Mouse (Mus musculus) neural tube, embryonic 12.5 days (tissue): ENCODE measurements at regions not wholly inside any gene's neighbourhood (a gene's known extent, or its start where the extent isn't known, plus 50 kb on each side); places are given as distances from the start of the nearest gene placed in this dataset.
A peak's percentile ranks its signal among the peaks of the same experiment; 100 is the strongest.
"Not testable (repeated sequence)": the region's sequence is repeated elsewhere in the genome, so short reads cannot be mapped to it uniquely, and the experiment has no call there.

Source experiments
- ATAC-seq: fragments of 200-750 bp; cut with Nextera tagmentation; 2 replicates; pipeline ENCODE4 v1.8.0; 2017; ENCODE audit warnings: low read depth, mild to moderate bottlenecking, moderate TSS enrichment, moderate library complexity; ENCODE audit not compliant: low FRiP score
- H3K27ac ChIP-seq: fragments of 300-500 bp; sonication (generic); 2 replicates; pipeline ENCODE4 v1.5.1; 2016
- H3K27me3 ChIP-seq: fragments of 300-500 bp; sonication (generic); replicated peaks from 2 replicates; pipeline ENCODE4 v1.6.1; 2016; ENCODE audit warnings: mild to moderate bottlenecking
- H3K36me3 ChIP-seq: fragments of 300-500 bp; sonication (generic); 2 replicates; pipeline ENCODE4 v1.6.1; 2016; ENCODE audit warnings: mild to moderate bottlenecking
- H3K4me1 ChIP-seq: fragments of 300-500 bp; sonication (generic); 2 replicates; pipeline ENCODE4 v1.6.1; 2016
- H3K4me2 ChIP-seq: fragments of 300-500 bp; sonication (generic); replicated peaks from 2 replicates; pipeline ENCODE4 v1.6.1; 2016; ENCODE audit warnings: mild to moderate bottlenecking
- H3K4me3 ChIP-seq: fragments of 300-500 bp; sonication (generic); 2 replicates; pipeline ENCODE4 v1.5.1; 2016
- H3K9ac ChIP-seq: fragments of 300-500 bp; sonication (generic); 2 replicates; pipeline ENCODE4 v1.6.1; 2016; ENCODE audit warnings: mild to moderate bottlenecking
- H3K9me3 ChIP-seq: fragments of 300-500 bp; sonication (generic); 2 replicates; pipeline ENCODE4 v1.6.1; 2016; ENCODE audit warnings: mild to moderate bottlenecking
- WGBS: fragments of 180-500 bp; shearing (Covaris S2); methylation state at CpG from one replicate; pipeline ENCODE4 v1.1.7; 2016; 5-methylcytosine and 5-hydroxymethylcytosine counted together

DNA sequence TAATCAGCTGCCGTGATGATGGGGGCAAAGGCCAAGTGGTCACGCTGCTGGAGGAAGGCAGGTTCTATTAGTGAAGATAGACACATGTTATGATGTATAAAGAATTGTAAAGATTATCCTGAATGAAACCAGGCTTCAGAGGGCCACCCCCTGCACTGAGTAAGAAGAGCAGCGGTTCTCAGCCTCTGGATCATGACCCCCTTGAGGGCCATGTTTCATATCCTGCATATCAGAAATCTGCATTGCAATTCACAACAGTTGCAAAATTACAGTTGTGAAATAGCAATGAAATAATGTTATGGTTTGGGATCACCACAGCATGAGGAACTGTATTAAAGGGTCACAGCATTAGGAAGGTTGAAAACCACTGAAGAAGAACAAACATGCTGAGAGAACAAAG is 162.5 kb upstream of the Zranb2 start:
- 85% methylated on average over 3 of the region's 3 CpGs for whole genome bisulfite sequencing
- H3K9ac ChIP-seq: no peak overlapping the region
- H3K4me2 ChIP-seq: no peak overlapping the region
- no peaks in the 10 kb centered on the region for H3K4me1 ChIP-seq
- no peak for ATAC-seq
- no peaks in the 10 kb centered on the region for H3K36me3 ChIP-seq
- H3K4me3 ChIP-seq: no peak overlapping the region
- H3K27me3 ChIP-seq: no peaks in the 10 kb centered on the region
- no peak overlapping the region for H3K27ac ChIP-seq
- no peaks in the 10 kb centered on the region for H3K9me3 ChIP-seq

GRCm38 (mm10) chr3:157373333-157373732 is 160.6 kb upstream of the Zranb2 start:
- no peak overlapping the region for H3K27ac ChIP-seq
- no peaks in the 10 kb centered on the region for H3K4me1 ChIP-seq
- H3K4me3 ChIP-seq: no peak overlapping the region
- H3K4me2 ChIP-seq: no peak overlapping the region
- WGBS: 62% methylated on average over 1 of the region's 1 CpGs
- no peaks in the 10 kb centered on the region for H3K27me3 ChIP-seq
- H3K9me3 ChIP-seq: no peaks in the 10 kb centered on the region
- no peak for ATAC-seq
- H3K9ac ChIP-seq: no peak overlapping the region
- no peaks in the 10 kb centered on the region for H3K36me3 ChIP-seq

DNA sequence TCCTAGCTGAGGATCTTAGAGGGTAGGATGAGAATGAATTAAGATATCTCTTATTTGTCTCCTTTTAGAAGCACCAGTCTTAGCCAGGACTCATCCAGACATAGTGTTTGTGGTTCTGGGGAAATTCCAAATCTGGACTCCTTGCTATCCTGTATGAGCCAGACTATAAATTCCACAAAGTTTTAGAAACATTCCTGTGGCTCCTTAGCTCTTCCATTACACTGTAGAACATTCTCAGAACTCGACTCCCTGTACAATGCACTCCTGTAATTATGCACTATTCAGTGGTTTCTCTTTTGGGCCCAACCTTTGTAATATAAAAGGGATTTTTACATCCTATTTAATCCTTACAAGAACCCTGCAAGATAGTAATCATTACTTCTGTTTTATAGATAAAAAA is 159.8 kb upstream of the Zranb2 start:
- 53% methylated on average over 1 of the region's 1 CpGs for WGBS
- no peak overlapping the region for H3K4me2 ChIP-seq
- no peak for ATAC-seq
- no peaks in the 10 kb centered on the region for H3K27me3 ChIP-seq
- H3K27ac ChIP-seq: no peak overlapping the region
- H3K9me3 ChIP-seq: no peaks in the 10 kb centered on the region
- H3K9ac ChIP-seq: no peak overlapping the region
- no peaks in the 10 kb centered on the region for H3K4me1 ChIP-seq
- no peaks in the 10 kb centered on the region for H3K36me3 ChIP-seq
- H3K4me3 ChIP-seq: no peak overlapping the region

DNA sequence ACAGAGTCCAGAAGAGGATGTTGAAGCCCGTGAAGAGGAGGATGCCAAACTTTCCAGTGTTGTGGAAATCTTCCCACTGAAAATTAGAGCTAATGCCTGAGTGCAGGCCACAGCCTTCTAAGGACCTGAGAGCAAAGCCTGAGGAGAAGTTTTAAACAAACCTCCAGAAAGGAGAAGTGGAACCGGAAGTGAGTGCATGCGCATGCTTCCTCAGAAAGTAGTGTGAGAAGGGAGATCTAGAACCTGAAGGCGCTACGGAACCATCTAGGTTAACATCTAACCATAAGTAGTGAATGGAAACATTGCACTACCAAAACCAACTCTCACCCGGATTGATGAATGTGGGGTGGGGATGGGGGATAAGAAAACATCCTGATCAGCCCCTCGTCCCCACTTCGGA is 156.4 kb upstream of the Zranb2 start:
- Histone ChIP-seq H3K9ac (no peak overlapping the region), H3K27me3 (no peaks in the 10 kb centered on the region), H3K36me3 (no peaks in the 10 kb centered on the region), H3K9me3 (no peaks in the 10 kb centered on the region), H3K4me3 (no peak overlapping the region), H3K4me2 (no peak overlapping the region), H3K4me1 (no peaks in the 10 kb centered on the region), H3K27ac (no peak overlapping the region)
- no peak for ATAC-seq
- WGBS: 90% methylated on average over 8 of the region's 8 CpGs

DNA sequence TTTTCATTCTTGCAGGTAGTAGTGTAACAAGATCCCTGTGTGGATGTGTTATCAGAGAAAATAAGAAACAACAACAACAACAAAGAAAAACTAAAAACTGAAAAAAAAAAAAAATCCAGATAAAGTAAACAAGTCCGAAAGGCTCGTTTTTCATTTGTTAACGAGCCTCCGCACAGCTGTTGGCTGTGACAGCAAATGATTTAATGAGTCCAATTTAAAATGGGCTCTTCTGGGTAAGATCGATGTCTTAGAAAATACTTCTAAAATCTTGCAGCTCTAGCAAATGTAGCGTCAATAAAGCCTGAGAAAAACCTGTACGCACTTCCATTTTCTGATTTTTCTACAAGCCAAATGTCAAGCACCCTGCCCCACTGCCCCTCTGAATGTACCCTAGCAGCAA is 155.8 kb upstream of the Zranb2 start:
- H3K4me2 ChIP-seq: no peak overlapping the region
- no peaks in the 10 kb centered on the region for H3K9me3 ChIP-seq
- ATAC-seq: no peak
- no peaks in the 10 kb centered on the region for H3K4me1 ChIP-seq
- H3K4me3 ChIP-seq: no peak overlapping the region
- H3K27me3 ChIP-seq: no peaks in the 10 kb centered on the region
- WGBS: 77% methylated on average over 7 of the region's 7 CpGs
- H3K9ac ChIP-seq: no peak overlapping the region
- no peaks in the 10 kb centered on the region for H3K36me3 ChIP-seq
- no peak overlapping the region for H3K27ac ChIP-seq

DNA sequence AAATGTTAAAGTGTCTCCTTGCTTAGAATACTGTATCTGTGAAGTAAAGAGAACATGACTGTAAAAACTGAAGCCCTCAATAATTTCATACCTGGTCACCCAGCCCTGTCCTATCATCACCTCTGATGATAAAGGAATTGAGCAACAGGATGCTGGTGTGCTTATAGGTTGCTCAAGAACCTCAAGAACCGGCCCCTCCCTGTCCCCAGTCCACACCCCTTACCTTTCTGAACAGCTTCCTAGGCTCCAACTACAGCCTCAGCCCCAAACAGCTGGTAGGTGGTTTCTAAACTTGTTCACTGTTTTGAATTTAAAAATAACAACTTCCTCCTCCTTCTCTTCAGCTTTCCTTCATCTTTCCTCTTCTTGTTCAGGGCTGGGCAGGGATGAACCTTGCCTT is 142.1 kb upstream of the Zranb2 start:
- no peak overlapping the region for H3K4me3 ChIP-seq
- ATAC-seq: no peak
- no peaks in the 10 kb centered on the region for H3K9me3 ChIP-seq
- no peaks in the 10 kb centered on the region for H3K4me1 ChIP-seq
- 65% methylated on average over 1 of the region's 1 CpGs for WGBS
- H3K9ac ChIP-seq: no peak overlapping the region
- H3K4me2 ChIP-seq: no peak overlapping the region
- H3K27me3 ChIP-seq: no peaks in the 10 kb centered on the region
- H3K27ac ChIP-seq: no peak overlapping the region
- H3K36me3 ChIP-seq: no peaks in the 10 kb centered on the region

GRCm38 (mm10) chr3:157393903-157394302 is 140.1 kb upstream of the Zranb2 start:
- no peak overlapping the region for H3K27ac ChIP-seq
- no peak for ATAC-seq
- H3K4me3 ChIP-seq: no peak overlapping the region
- H3K9me3 ChIP-seq: no peaks in the 10 kb centered on the region
- 79% methylated on average over 1 of the region's 1 CpGs for WGBS
- no peak overlapping the region for H3K9ac ChIP-seq
- no peak overlapping the region for H3K4me2 ChIP-seq
- no peaks in the 10 kb centered on the region for H3K27me3 ChIP-seq
- H3K4me1 ChIP-seq: no peaks in the 10 kb centered on the region
- no peaks in the 10 kb centered on the region for H3K36me3 ChIP-seq

GRCm38 (mm10) chr3:157399909-157400308 is 134.1 kb upstream of the Zranb2 start:
- no peak overlapping the region for H3K4me2 ChIP-seq

GRCm38 (mm10) chr3:157404054-157404453 is 129.9 kb upstream of the Zranb2 start:
- H3K27ac ChIP-seq: no peak overlapping the region
- no peaks in the 10 kb centered on the region for H3K9me3 ChIP-seq
- H3K4me2 ChIP-seq: no peak overlapping the region
- 91% methylated on average over 3 of the region's 3 CpGs for WGBS
- H3K4me1 ChIP-seq: no peaks in the 10 kb centered on the region
- no peak for ATAC-seq
- H3K9ac ChIP-seq: no peak overlapping the region
- H3K27me3 ChIP-seq: no peaks in the 10 kb centered on the region
- no peaks in the 10 kb centered on the region for H3K36me3 ChIP-seq
- no peak overlapping the region for H3K4me3 ChIP-seq

More at GRCm38 (mm10) chr3:157399909-157400308, 134.1 kb upstream of the Zranb2 start:
- WGBS: 85% methylated on average over 3 of the region's 3 CpGs
- H3K27ac ChIP-seq: no peak overlapping the region
- no peak overlapping the region for H3K9ac ChIP-seq
- H3K36me3 ChIP-seq: no peaks in the 10 kb centered on the region
- no peak overlapping the region for H3K4me3 ChIP-seq
- no peaks in the 10 kb centered on the region for H3K9me3 ChIP-seq
- no peaks in the 10 kb centered on the region for H3K27me3 ChIP-seq
- no peaks in the 10 kb centered on the region for H3K4me1 ChIP-seq
- ATAC-seq: no peak

DNA sequence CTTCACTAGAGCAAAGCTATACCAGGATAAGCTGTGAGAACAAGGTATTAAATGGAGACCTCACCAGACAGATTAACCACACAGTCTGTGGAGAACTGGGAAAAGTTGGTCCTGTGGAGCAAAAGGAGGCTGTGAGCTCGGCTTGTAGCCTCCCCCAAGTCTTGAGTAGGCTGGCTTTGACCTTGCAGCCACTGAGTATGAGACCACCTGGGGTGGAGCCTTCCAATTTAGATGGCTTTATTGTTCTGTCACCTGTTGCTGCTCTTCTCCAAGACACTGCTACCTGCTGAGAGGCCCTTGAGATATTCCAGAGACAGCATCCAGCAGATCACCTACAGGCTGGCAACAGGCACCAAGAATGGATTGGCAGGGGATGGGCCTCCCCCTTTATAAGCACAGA is 110.5 kb upstream of the Zranb2 start:
- not testable (repeated sequence) for H3K9me3 ChIP-seq, H3K9ac ChIP-seq, H3K27me3 ChIP-seq, H3K4me1 ChIP-seq, H3K4me2 ChIP-seq, H3K36me3 ChIP-seq, ATAC-seq, H3K4me3 ChIP-seq, H3K27ac ChIP-seq
- 38% methylated on average over 1 of the region's 1 CpGs for whole genome bisulfite sequencing

DNA sequence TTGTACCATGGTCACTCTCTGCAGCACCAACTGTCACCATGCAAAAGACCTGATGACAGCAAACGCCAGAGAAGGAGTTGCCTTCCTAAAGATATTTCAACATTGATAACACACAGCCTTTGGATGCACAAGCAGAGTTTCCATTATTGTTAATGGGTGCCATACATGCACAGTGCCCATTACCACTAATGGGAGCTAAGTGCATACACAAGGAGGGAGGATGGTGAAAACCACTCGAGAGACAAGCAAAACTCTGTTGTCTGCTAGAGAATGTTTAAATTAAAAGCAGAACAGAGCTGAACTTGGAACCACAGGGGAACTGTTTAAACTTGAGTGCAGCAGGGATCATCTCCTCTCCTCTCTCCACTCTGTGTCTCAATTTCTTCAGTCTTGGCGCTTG is 107.2 kb upstream of the Zranb2 start:
- H3K36me3 ChIP-seq: no peaks in the 10 kb centered on the region
- no peak overlapping the region for H3K27ac ChIP-seq
- no peaks in the 10 kb centered on the region for H3K27me3 ChIP-seq
- H3K4me1 ChIP-seq: no peaks in the 10 kb centered on the region
- ATAC-seq: no peak
- no peak overlapping the region for H3K9ac ChIP-seq
- H3K4me2 ChIP-seq: no peak overlapping the region
- WGBS: 74% methylated on average over 3 of the region's 3 CpGs
- H3K9me3 ChIP-seq: no peaks in the 10 kb centered on the region
- no peak overlapping the region for H3K4me3 ChIP-seq

DNA sequence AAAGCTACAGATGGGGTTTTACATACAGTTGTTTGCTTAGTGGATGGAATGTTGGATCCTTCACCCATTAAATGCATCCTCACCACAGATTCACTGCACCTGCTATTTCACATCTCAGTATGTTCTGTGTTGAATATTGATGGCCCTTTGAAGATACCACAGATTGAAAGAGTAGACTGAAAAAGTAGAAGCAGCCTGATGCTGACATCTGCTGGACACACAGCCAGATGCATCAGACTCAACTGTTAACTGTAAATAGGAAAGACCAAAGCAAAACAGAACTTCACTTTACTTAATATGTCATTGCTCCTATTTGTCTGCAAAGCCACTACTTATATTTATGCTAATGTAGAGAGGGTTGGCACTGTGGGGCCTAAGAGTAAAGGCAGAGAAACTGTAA is 84.2 kb upstream of the Zranb2 start:
- Histone ChIP-seq H3K27me3 (no peaks in the 10 kb centered on the region), H3K9me3 (no peaks in the 10 kb centered on the region), H3K9ac (no peak overlapping the region), H3K36me3 (no peaks in the 10 kb centered on the region), H3K4me2 (no peak overlapping the region), H3K4me3 (no peak overlapping the region), H3K4me1 (no peaks in the 10 kb centered on the region), H3K27ac (no peak overlapping the region)
- ATAC-seq: peak; percentile 70; the same call in 1 of the 2 replicates

DNA sequence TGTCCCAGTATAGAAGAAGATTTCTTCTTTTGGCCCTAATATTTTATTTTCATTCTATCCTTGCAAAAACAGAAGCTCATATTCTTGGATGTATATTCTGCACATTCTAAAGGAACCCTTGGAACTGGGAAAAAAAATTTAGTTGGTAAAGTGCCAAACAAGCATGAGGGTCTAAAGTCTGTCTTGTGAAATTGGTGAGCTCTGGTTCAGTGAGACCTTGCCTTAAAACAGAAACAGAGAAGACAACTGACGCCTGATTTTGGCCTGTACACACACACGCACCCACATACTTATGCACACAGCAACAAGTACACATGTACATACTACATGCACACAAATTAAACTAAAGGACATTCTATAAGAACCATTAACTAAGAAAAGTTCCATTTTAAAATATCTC is 62.4 kb upstream of the Zranb2 start:
- WGBS: 92% methylated on average over 2 of the region's 2 CpGs
- Histone ChIP-seq H3K4me2 (no peak overlapping the region), H3K9me3 (no peaks in the 10 kb centered on the region), H3K4me1 (no peaks in the 10 kb centered on the region), H3K27ac (no peak overlapping the region), H3K36me3 (no peaks in the 10 kb centered on the region), H3K27me3 (no peaks in the 10 kb centered on the region), H3K4me3 (no peak overlapping the region), H3K9ac (no peak overlapping the region)
- ATAC-seq: no peak

DNA sequence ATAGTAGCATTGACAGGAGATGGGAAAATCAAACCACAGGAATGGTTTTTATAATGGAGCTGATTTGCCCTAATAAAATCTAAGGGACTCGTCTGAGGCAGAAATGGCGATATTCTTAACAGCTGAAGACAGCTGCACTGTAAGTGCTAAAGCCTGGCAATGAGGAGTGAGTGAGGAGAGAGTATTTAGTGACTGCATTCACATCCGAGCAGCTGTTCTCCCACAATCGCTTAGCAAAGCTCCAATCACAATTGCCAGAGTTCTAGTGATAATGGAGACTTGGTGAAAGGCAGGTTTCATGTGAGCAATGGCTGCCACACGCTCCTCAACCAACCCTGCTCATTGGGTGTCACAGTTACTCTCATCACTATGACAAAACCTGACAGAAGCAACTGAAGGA is 61.3 kb upstream of the Zranb2 start:
- H3K4me3 ChIP-seq: no peak overlapping the region
- H3K9me3 ChIP-seq: no peaks in the 10 kb centered on the region
- ATAC-seq: no peak
- no peaks in the 10 kb centered on the region for H3K36me3 ChIP-seq
- no peaks in the 10 kb centered on the region for H3K4me1 ChIP-seq
- H3K4me2 ChIP-seq: no peak overlapping the region
- no peak overlapping the region for H3K27ac ChIP-seq
- no peak overlapping the region for H3K9ac ChIP-seq
- no peaks in the 10 kb centered on the region for H3K27me3 ChIP-seq
- 81% methylated on average over 5 of the region's 5 CpGs for WGBS
